Mouse (Mus musculus): ENCODE measurements around the gene Areg.

GRCm38 (mm10) chr5:91144971-91145370 lies 5.6 kb downstream of the Areg start:
- TF ChIP-seq CTCF (IDR thresholded peaks at IDR 0.05; ENCODE audit: low read depth) (no peak), EP300 (IDR thresholded peaks at IDR 0.05; ENCODE audit: low read depth) (no peak)

Data from heart, postnatal 0 days (tissue).